ENCODE assay signal across 8 mouse cellular contexts in the genomic region with DNA sequence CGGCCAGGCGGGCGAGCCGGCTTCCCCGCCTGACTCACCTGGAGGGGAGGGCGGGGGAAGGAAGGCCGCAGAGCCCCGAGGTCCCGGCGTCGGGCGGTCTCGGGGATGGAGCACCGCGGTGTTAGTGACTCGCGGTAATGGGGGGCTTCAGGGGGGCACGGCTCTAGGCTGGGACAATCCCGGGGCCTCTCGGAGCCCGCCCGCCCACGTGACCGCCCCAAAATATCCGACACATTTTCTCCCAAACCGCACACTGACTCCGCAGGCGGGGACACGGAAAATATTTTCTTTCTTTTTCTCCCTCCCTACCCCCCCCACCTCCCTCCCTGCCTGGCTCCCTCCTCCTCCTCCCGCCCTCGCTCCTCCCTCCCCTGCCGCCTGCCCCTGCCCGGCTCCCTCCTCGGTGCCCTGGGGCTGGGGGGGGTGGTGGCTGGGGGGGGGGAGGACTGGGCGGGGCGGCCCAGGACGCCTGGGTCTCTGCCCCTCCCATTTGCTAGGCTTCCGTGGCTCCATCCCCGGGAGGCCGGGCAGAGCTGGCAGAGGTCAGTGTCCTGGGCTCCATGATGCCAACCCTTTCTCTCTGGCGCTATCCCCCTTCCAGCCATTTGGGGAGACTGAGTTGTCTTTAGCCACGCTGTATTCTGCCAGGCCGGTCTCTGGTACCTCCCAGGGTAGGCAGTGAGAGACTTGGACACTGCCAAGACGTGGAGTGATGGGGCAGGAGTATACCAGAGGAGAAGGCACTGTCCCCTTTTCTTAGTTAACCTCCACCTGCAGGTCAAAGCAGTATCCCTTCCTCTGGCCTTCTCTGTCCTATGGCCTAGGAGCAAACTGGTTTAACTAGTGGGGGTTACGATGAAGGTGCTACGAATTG. TPM values are rescaled to one million over a fixed set of nuclear protein-coding genes. Genes with fewer than 3 reads are reported as not detected.
DNase-seq lines count a peak whose midpoint lies in the region; ATAC-seq and TF ChIP-seq lines count a peak whose summit lies in the region.

A gene (minus strand): TSS at position 316 of the 874 bp plus-strand sequence.

- H3K4me3 ChIP-seq in E14TG2a.4 (replicated peaks; ENCODE audit: low read length): peak within 1 kb of the TSS; percentile 81
- peak within 1 kb of the TSS; percentile 70 for H3K4me3 ChIP-seq in cerebellum, adult 2 months (replicated peaks; ENCODE audit: insufficient read depth, low read depth, low read length)
- peak within 1 kb of the TSS; percentile 62 for H3K4me3 ChIP-seq in intestine, postnatal 0 days (ENCODE audit: low read depth, low read length)
- peak within 1 kb of the TSS; percentile 56 for H3K4me3 ChIP-seq in liver, embryonic 16.5 days (ENCODE audit: low read depth, low read length)
- peak within 1 kb of the TSS; percentile 53 for H3K4me3 ChIP-seq in neural tube, embryonic 12.5 days

- 1% methylated on average over 39 of the region's 46 CpGs for WGBS in cerebellum, adult 2 months
- WGBS in intestine, postnatal 0 days: 2% methylated on average over 35 of the region's 46 CpGs
- WGBS in liver, embryonic 16.5 days (ENCODE audit: insufficient replicate concordance): 1% methylated on average over 41 of the region's 46 CpGs
- under 1% methylated on average over 40 of the region's 46 CpGs for WGBS in neural tube, embryonic 12.5 days

- no peaks in the 10 kb centered on the region for H3K9me3 ChIP-seq in E14TG2a.4 (ENCODE audit: low read length)
- H3K9me3 ChIP-seq in intestine, postnatal 0 days (ENCODE audit: control insufficient read depth): no peaks in the 10 kb centered on the region
- H3K9me3 ChIP-seq in liver, embryonic 16.5 days (replicated peaks; ENCODE audit: control insufficient read depth, low read length): no peaks in the 10 kb centered on the region
- no peaks in the 10 kb centered on the region for H3K9me3 ChIP-seq in neural tube, embryonic 12.5 days

- ATAC-seq in intestine, postnatal 0 days: peak; percentile 23
- 0 out of 2 replicates have a peak, but pooled peaks have one; percentile 24 for ATAC-seq in liver, embryonic 16.5 days (ENCODE audit: low read depth)
- no peak; the same call in 1 of the 2 replicates for ATAC-seq in neural tube, embryonic 12.5 days (ENCODE audit: low FRiP score, low read depth)

- peak within 1 kb of the TSS; percentile 75 for H3K27ac ChIP-seq in cerebellum, adult 2 months (ENCODE audit: insufficient read depth, low read length)
- no peak within 1 kb of the TSS for H3K27ac ChIP-seq in intestine, postnatal 0 days (ENCODE audit: low read depth, low read length)
- no peak within 1 kb of the TSS for H3K27ac ChIP-seq in liver, embryonic 16.5 days (ENCODE audit: low read length)
- H3K27ac ChIP-seq in neural tube, embryonic 12.5 days: 0 out of 2 replicates have a peak within 1 kb of the TSS, but pooled peaks have one; percentile 7

- peak within 1 kb of the TSS; percentile 95 for H3K4me2 ChIP-seq in intestine, postnatal 0 days (replicated peaks; ENCODE audit: low read depth)
- peak within 1 kb of the TSS; percentile 75 for H3K4me2 ChIP-seq in liver, embryonic 16.5 days (ENCODE audit: low read depth, low read length)
- H3K4me2 ChIP-seq in neural tube, embryonic 12.5 days (replicated peaks): peak within 1 kb of the TSS; percentile 99

- no peak for TF ChIP-seq CTCF in E14TG2a.4 (conservative IDR thresholded peaks at IDR 0.05; ENCODE audit: low read length)
- no peak for TF ChIP-seq CTCF in cerebellum, adult 2 months (IDR thresholded peaks at IDR 0.05; ENCODE audit: borderline replicate concordance, insufficient read depth, low read depth, low read length)
- no peak for TF ChIP-seq CTCF in intestine, postnatal 0 days (IDR thresholded peaks at IDR 0.05; ENCODE audit: low read depth)

- H3K4me1 ChIP-seq in E14TG2a.4 (replicated peaks; ENCODE audit: low read depth, low read length): peaks cover 84% of the 10 kb centered on the region
- no peaks in the 10 kb centered on the region for H3K4me1 ChIP-seq in cerebellum, adult 2 months (ENCODE audit: control insufficient read depth, insufficient read depth, low read length)
- peaks cover 4% of the 10 kb centered on the region; the same call in 1 of the 2 replicates for H3K4me1 ChIP-seq in intestine, postnatal 0 days (replicated peaks; ENCODE audit: control insufficient read depth, insufficient read depth, low read length)
- peaks cover 8% of the 10 kb centered on the region for H3K4me1 ChIP-seq in liver, embryonic 16.5 days (ENCODE audit: control insufficient read depth, low read depth, low read length)
- peaks cover 25% of the 10 kb centered on the region for H3K4me1 ChIP-seq in neural tube, embryonic 12.5 days

- TF ChIP-seq POLR2A in cerebellum, adult 2 months (IDR thresholded peaks at IDR 0.05; ENCODE audit: borderline replicate concordance, insufficient read depth, low read length): 0 out of 2 replicates have a peak, but pooled peaks have one; percentile 32

- DNase-seq in 3T3-L1 (ENCODE audit: low read depth, low spot score): peak; percentile 81
- DNase-seq in cerebellum, adult 2 months: peak; percentile 67 to 76
- DNase-seq in heart, adult 11 months: peak; percentile 98
- no peak for DNase-seq in B cell, adult 2 months

- H3K36me3 ChIP-seq in E14TG2a.4 (ENCODE audit: insufficient read depth, low read length): peaks cover under 1% of the 10 kb centered on the region; the same call in 1 of the 2 replicates
- no peaks in the 10 kb centered on the region for H3K36me3 ChIP-seq in intestine, postnatal 0 days (ENCODE audit: control insufficient read depth, insufficient read depth)
- no peaks in the 10 kb centered on the region for H3K36me3 ChIP-seq in liver, embryonic 16.5 days (ENCODE audit: control insufficient read depth, insufficient read depth)
- no peaks in the 10 kb centered on the region for H3K36me3 ChIP-seq in neural tube, embryonic 12.5 days

- peak within 1 kb of the TSS; percentile 34; the same call in 1 of the 2 replicates for H3K9ac ChIP-seq in intestine, postnatal 0 days (ENCODE audit: low read depth, low read length)
- peak within 1 kb of the TSS; percentile 31; the same call in 1 of the 2 replicates for H3K9ac ChIP-seq in liver, embryonic 16.5 days (ENCODE audit: low read depth, low read length)
- H3K9ac ChIP-seq in neural tube, embryonic 12.5 days: peak within 1 kb of the TSS; percentile 69

- H3K27me3 ChIP-seq in E14TG2a.4 (ENCODE audit: insufficient read depth, low read length): peaks cover 34% of the 10 kb centered on the region
- no peaks in the 10 kb centered on the region for H3K27me3 ChIP-seq in cerebellum, adult 2 months (ENCODE audit: control insufficient read depth, insufficient read depth, low read length)
- peaks cover 12% of the 10 kb centered on the region; the same call in 1 of the 2 replicates for H3K27me3 ChIP-seq in intestine, postnatal 0 days (replicated peaks; ENCODE audit: control insufficient read depth, insufficient read depth, low read length)
- H3K27me3 ChIP-seq in liver, embryonic 16.5 days (ENCODE audit: control insufficient read depth, insufficient read depth, low read depth, low read length): peaks cover 68% of the 10 kb centered on the region
- H3K27me3 ChIP-seq in neural tube, embryonic 12.5 days (replicated peaks): peaks cover 39% of the 10 kb centered on the region

RNA-seq across cellular contexts. Expression of the gene that starts here (rescaled TPM):
- 12.8 and 12.9 TPM in 2 replicates for polyA plus RNA-seq in cerebellum, adult 2 months (2012; rRNA removed)
- polyA plus RNA-seq in intestine, postnatal 0 days (2015; fragmentation: Nextera tagmentation; extraction: Ambion mirVana): 5.9 and 7.3 TPM in 2 replicates
- polyA plus RNA-seq in liver, embryonic 16.5 days (2015; fragmentation: Nextera tagmentation; extraction: Ambion mirVana): 2.4 and 2.5 TPM in 2 replicates
- 15.4 and 18.7 TPM in 2 replicates for polyA plus RNA-seq in neural tube, embryonic 12.5 days (2016; fragmentation: Nextera tagmentation; extraction: Ambion mirVana)

Comparison
In these comparisons a context has a peak if more than half of its experiments do, and no peak if none do; other contexts are left out.
1. DNase-seq: peak in 3T3-L1 (single experiment), cerebellum, adult 2 months (2 of 2) and heart, adult 11 months (single experiment); none in B cell, adult 2 months (0 of 2).
2. H3K27ac ChIP-seq: peak in cerebellum, adult 2 months (single experiment) and neural tube, embryonic 12.5 days (single experiment); none in intestine, postnatal 0 days (single experiment) and liver, embryonic 16.5 days (single experiment).
3. Peak in every context shown above with its lines, with median percentiles within 50 percentile points of each other: H3K4me3 ChIP-seq, H3K4me2 ChIP-seq and H3K9ac ChIP-seq.